Mouse (Mus musculus) fat pad, adult 2 months (tissue): ENCODE data around the gene Ube2v1.
"Not testable (repeated sequence)": the region's sequence is repeated elsewhere in the genome, so short reads cannot be mapped to it uniquely, and the experiment has no call there.

Experiments used
- DNase-seq: peaks from one replicate; pipeline ENCODE4 v3.0.0-alpha.2; 2011; ENCODE audit warnings: low read depth, low spot score; ENCODE audit errors: extremely low read depth

Gene Ube2v1

DNA sequence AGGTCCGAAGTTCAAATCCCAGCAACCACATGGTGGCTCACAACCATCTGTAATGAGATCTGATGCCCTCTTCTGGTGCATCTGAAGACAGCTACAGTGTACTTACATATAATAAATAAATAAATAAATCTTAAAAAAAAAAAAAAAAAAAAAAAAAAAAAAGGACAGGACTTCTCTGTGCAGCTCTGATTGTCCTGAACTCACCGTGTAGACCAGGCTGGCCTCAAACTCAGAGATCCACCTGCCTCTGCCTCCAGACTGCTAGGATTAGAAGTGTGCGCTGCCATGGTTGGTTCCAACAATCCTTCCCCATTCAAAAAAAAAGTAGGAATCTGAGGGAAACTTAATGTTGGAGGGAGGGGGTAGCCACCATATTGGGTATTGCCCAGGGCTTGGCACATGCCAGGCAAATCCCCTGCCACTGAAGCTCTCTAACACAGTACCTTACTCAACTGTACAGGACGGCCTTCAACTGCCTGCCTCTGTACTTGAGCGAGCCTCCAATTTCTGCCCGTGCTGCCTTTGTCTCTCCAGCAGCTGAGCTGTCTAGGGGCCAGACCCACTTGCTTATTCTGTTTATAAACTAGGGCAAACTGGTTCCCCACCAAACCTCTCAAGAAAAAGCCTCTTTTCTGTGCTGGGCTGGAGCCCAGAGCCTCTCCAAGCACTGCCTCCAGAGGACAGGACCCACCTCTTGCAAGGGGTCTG, 7.4 kb downstream of the Ube2v1 start:
- no peak for DNase-seq

DNA sequence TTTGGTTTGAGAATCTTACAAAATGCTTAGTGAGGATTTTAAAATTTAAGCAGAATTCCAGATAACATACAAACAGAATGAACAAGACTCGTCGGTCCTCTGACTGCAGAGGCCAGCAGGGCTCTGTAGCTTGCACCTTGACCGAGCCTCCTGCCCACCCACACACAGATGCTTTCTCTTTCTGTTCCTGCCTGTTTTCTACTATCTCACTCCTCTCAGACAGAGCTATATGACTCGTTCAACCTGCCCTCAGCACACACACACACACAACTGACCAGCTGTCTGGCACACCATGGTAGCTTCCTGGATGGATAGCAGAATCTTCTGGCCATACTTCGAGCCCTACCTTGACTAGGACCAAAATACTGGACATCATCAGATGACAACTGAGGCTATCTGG, 8.9 kb downstream of the Ube2v1 start:
- DNase-seq, result no peak

DNA sequence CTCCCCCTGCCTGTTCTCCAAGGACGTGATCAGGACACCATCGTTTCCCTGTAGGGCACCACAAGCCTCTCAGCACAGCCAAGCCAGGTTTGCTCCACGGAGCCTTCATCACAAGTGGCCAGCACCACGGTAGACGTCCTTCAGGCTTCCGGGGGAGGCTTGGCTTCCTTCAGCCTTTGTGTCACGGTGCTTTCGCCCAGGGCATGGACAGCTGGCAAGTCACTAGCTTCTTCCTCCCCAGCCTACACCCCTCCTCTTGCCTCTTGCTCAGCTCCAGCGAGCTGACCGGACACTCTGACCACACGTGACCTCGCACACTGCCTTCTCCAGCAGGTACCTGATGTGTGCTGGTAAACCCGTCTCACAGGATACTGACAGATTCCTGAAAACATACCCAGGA, 9.5 kb downstream of the Ube2v1 start:
- DNase-seq, result no peak

DNA sequence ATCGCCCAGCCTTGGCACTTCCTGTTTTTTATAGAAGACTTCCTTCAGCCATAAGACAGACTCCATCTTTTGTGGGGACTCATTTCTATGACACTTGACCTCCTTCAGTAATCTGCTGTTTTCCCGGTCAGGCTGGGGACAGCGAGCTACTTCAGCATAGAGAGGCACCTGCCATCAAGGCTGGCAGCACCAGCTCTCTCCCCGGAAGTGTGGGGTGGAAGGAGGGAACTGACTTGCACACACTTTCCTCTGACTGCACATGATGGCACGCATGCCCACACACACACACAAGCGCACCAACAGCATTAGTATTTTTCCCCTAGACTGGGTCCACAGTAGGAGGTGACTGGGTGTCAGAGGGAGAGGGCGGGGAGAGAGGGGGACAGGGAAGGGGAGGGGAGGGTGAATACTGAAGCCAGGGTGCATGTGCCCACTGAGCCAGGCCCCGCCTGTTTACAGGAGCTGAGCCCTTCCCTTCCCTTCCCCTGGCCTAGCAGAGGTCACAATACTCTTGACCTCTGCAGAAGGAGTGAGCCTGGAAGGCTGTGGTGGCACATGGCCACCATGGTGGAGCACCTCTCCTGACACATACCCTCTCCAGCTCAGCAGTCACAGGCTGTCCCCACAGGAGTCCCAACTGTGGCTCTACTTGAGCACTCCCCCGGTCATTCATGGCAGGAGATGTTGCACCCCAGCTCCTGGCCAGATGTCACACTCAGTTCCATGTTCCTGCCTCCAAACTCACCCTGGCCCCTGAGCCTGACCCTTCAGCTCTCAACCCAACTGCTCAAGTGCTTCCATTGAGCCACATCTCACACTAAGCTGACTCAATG, 10.4 kb downstream of the Ube2v1 start:
- no peak for DNase-seq

DNA sequence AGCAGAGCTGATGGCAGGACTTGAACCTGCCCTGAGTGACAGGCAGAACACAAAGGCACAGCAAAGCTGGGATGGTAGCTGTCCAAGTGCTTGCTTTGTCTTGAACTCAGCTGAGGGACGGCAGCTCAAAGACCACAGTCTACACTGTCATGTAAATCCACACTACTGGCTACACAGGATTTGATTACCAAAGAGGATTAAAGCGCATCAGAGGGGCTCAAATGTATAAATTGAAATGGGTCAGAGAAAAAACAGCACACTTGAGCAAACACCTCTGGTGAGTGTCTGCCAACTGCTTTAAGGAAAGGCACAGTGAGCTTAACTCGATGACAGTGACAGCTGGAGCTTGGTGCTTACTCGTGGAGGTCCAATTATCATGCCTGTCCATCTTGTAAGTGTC, 14.4 kb downstream of the Ube2v1 start:
- DNase-seq, result no peak

DNA sequence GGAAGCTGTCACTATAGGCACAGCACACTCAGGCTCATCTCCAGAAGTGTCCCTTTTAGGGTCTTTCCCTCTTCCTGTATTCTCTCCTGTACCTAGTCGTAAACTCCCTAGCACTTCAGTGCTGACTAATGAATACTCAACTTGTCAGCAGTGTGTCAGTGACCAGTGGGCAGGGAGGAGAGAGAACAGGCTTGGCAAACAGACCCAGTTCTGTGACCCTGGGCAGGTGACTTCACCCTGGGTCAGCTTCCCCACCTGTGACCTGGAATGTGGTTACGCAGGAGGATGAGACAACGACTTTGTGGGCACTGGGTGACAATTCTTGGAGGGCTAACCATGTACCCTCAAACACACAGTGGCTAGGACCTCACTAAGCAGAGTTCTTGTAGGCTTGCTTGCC, 14.9 kb downstream of the Ube2v1 start:
- no peak for DNase-seq

DNA sequence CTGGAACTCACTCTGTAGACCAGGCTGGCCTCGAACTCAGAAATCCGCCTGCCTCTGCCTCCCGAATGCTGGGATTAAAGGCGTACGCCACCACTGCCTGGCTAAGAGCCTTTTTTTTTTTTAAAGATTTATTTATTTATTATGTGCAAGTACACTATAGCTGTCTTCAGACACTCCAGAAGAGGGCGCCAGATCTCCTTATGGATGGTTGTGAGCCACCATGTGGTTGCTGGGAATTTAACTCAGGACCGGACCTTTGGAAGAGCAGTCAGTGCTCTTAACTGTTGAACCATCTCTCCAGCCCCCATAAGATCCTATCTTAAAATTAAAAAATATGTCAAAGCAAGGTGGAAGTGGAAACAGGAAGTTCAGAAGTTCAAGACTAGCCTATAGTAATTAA, 18.6 kb downstream of the Ube2v1 start:
- not testable (repeated sequence) for DNase-seq

DNA sequence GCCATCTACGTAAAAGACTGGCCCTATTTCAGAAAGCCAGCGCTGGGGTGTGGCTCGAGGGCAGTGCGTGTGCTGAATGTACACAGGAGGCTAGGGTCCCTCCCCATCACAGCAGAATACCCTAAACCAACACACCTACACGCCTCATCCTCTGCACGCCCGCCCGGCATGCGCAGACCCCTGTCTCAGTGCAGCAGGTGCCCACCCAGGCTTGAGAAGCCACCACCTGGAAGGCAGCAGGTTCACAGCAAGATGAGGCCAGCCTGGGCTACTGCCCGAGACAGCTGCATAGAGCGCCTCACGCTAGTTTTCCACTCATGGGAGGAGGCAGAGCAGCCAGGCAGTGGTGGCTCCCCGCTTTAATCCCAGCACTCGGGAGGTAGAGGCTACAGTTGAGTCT, 19.8 kb downstream of the Ube2v1 start:
- DNase-seq, result no peak

DNA sequence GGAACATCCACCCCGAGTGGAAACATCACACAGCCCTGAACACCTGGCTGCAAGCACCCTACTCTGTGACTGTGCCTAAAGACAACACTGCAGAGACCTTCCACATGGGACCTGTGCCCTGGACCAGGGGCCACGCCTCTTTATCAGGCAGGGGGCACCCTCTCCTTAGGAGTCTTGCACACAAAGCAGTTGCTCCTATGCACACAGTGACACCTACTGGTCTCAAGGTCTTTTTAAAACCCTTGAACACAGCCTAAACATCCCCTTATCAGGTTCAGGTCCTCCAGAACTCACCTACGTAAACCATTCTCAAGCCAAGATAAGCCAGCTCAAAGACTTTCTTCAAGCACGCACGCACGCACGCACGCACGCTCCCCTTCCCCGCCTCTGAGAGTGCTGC, 20.6 kb downstream of the Ube2v1 start:
- DNase-seq, result no peak

DNA sequence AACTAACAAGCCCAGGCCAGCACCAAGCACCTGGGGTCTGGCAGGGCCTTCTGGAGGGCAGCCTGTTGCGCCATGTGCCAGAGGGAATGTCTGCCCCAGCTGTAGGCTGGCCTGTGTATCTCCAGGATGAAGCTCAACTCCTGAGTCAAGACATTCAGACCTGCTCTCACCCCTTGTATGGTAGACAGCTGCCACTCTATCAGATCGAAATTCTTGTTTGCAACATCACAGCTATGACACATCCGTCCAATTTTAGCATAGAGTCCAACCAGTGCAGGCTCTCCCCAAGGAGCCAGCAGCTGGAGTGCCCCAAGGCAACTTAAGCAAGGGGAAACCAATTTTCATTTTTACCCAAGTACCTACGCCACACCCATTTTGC, 25.2 kb downstream of the Ube2v1 start:
- DNase-seq, result no peak

DNA sequence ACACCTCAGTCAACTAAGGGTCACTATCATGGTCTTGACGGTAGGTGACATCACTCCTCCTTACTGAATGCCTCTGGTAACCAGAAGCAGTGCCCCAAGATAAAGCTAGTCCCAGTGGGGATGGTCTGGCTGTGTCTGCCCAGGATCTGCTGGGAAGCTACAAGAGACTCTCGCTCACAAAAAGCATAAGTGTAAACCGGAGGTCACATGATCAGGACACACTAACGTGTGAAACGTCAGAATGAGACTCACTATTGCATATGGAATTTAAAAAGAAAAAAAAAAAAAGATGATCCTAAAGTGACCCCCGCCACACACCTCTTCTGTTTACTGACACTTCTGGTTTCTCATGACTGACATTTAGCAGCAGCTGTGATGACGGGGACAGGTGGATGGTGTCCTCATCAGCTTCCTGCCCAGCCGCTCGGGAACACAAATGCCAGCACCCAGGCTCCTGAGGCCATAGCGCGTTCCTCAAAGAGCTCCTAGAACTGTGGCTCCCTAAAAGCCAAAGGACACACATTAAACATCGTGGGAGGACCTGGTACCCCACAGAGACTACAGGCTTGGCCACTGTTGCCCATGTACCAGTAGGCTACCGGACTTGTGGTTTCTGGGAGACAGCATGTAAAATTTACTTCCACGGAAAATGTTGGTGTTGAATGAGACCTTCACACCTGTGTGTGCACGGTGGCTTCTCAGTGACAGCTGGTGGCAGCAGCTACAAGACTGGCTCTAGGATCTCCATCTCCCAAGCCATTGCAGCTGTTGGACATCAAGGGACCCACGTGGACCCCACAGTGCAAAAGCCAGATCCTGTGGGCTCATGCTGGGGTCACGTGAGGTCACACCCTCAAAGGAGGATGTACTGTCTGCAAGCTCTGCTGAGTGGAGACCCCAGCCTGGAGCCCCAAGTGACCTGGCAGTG, 25.8 kb downstream of the Ube2v1 start:
- DNase-seq, result no peak

DNA sequence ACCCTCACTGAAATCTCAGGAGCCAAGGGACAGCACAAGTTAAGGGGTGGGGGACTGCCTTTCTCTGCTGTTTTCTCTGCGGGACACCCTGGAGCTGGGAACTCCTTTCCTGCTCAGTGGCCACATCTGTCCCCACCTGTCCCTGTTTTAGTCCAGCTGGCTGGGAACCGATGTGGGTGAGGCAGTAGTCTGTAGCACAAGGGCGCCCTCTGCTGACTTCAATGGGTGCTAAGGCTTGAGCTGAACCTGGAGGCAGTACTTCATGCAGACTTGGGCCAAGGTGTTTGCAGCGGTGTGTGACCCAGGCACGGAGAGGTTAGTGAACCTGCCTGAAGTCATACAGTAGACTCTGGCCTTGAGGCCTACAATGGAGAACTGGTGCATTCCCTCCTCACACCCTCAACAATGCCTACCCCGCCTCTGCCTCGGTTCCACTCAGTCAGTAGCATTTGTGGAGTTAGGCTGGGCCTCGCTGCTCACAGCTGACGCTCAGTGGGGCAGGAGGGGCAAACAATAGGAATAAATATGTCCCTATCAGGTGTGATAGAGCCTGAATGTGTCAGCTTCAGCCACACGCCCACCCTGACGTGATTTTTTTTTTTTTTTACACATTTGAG, 26.6 kb downstream of the Ube2v1 start:
- DNase-seq, result no peak

DNA sequence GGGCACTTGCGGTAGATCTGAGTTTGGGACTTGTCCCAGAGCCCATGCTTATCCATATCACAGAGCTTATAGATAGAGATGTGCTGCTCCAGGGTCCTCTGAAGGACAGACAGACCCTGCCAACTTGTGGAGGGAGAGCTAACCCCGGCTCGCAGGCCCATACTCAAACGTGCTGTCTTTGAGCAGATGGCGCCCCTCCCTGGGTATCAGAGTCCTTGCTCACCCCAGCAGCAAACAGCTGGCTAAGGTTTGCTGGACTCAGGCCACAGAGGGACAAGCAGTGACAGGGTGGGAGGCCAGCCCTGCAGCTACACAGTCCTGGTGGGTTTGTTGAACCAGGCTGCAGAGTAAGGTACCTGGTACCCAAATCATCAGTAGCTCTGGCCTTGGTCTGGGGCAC, 28.9 kb downstream of the Ube2v1 start:
- no peak for DNase-seq

DNA sequence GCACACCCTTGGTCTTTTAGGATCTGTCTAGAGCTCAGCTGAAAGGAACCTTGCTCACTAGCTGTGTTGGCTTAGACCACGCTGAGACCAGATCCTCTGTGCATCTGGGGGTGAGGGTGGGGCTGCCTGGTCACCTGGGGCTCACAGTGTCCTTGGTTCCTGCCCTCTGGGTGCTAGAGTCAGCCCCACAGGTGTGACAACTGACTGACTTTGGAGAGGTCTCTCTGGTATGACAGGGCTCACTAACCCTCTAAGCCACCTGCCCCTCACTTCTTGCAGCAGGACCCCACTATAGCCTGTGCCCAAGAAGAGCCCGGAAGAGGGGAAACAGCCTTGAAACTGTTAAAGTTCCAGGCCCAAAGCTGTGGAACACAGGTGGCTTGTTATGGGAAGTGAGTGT, 29.5 kb downstream of the Ube2v1 start:
- DNase-seq, result no peak

DNA sequence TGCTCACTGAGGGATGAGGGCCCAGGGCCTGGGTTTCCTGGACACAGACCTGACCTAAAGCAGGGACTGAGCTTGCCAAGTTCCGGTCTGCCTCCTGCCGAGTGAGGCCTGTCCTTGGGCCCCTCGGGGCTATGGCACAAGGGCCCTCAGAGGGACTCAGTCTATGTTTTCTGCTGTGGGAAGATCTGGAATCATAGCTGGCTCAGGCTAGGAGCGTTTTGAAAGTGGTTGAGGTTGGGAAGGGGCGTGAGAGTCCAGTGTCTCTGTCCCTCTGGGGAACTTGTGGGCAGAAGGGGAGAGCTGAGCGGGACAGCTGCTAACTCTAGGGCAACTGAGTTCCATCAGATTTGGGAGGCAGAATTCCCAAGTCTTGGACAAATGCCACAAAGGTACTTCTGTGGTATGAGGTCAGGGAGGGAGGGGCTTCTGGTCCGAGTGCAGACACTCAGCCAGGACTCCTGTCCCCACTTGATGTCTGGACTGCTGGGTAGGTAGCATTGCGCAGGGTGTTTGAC, 31.4 kb downstream of the Ube2v1 start:
- no peak for DNase-seq

DNA sequence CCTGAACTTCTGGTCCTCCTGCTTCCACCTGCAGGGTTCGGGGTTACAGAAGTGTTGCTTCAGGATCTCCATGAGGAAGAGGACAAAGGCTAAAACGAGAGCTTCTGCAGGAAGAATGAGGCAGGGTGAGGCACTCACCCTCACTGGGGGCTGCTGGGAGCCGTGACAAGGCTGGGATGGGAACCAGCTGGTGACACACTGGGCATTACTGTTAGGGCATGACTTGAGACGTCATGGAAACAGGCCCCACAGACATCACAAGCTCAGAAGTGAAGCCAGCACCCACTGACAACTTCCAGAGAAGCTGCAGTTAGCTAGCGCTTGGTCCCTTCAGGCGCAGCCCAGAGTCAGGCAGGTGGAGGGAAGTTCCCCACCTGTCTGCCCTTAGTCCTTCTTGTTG, 32.0 kb downstream of the Ube2v1 start:
- DNase-seq, result no peak

DNA sequence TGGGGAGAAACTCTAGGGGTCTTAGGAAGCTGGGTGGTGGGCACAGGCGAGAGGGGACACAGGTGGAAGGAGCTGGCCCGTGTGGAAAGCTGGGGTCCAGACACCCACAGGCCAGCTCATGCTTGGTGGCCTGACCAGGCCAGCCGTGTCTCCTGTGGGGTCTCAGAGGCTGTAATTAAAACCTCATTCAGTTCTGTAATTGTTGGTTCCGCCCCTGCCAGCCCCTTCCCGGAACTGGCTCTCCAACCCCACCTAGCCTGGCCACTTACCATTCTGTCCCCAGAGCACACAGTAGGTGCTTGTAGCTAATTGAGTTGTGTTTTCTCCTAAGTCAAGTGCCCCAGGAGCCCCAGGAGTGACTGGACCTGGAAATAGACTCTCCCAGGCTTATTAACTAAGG, 32.7 kb downstream of the Ube2v1 start:
- no peak for DNase-seq

DNA sequence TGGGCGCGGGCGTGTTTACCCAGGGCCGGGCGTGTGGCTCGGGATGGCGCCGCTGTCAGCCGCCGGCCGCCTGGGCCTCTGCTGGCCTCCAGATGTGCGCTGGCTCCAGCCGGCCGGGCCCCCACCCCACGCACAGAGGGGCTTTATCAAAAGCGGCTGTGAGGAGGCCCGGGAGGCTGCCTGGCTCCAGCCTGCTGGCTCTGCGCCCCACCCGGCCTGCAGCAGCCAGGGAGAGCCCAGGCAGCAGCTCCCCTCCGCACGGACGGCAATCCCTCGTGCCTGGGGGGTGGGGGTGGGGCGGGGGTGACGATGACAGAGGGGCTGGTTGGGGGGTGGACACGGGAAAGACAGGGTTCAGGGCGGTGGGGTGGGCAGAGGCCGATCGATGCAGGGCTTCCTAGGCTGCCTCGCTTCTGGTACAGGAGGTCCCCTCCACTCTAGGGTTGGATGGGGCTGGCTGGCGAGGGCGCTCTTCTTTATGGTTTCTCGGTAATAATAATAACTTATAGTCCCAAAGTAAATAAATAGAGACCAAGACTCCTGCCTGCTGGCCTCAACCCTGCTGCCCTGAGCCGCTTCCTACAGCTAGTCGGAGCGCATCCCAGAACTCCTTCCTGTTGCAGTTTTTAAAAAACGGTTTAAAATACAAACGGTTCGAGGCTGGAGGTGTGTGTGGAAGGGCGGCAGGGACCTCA, 34.3 kb downstream of the Ube2v1 start:
- no peak for DNase-seq

DNA sequence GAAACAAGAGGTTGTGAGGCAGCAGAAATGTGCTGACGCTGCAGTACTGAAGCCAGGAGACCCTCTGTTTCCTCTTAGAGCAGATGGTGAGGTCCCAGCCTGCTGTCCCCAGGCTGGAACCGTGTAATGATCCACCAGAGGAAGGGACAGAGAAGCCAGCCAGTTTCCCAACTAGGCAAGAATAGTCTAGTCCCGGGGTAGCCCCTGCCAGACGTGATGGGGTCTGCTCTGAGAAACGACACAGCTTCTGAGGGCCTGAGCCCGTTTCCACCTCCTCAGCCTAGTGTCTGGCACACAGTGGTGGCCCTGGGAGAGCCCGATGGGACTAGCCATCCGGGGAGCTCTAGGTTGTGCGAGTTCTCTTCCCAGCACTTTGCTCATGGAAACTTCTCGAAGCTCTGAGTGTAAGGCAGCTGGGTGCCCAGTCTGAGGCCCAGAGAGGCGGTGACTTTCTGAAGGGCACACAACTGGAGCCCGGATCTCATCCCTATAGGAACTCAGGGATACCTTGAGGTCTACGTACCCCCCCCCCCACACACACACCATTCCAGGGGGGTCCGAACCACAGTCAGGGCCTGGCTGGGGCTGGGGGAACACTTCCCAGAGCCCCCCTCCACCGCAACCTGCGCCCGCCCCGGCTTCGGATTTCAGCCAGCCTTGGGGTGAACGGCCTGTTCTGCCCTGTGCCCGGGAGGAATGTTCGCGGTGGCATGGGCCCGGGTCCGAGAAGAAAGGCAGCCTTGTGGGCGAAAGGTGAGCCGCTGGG, 35.0 kb downstream of the Ube2v1 start:
- DNase-seq, result no peak

DNA sequence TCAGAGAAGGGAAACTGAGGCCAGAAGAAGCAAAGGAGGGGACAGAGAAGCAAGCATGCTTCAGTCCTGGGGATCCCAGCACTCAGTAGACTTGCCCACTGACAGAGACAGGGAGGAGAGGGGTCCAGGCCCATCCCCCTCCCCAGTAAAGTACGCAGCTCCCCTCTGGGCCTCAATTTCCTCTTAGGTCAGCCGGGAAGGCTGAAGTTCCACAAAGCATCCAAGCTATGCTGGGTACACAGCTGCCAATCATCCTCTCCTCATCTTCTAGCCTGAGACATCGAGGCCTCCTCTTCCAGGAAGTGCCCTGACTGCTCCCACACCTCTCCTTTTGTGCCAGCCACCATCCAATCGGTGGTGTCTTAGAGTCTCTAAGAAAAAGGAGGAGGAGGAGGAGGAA, 35.6 kb downstream of the Ube2v1 start:
- no peak for DNase-seq
